Mouse (Mus musculus): ENCODE data around the gene Dmrtc1c1.
"Not testable (repeated sequence)": the region's sequence is repeated elsewhere in the genome, so short reads cannot be mapped to it uniquely, and the experiment has no call there.

Dmrtc1c1 gene

GRCm38 (mm10) chrX:102802663-102803062 lies at the start of gene Dmrtc1c1:
Gene Dmrtc1c1, plus strand, starts transcription at chrX:102802963.
- not testable (repeated sequence) for DNase-seq (ENCODE audit: low read depth)

DNA sequence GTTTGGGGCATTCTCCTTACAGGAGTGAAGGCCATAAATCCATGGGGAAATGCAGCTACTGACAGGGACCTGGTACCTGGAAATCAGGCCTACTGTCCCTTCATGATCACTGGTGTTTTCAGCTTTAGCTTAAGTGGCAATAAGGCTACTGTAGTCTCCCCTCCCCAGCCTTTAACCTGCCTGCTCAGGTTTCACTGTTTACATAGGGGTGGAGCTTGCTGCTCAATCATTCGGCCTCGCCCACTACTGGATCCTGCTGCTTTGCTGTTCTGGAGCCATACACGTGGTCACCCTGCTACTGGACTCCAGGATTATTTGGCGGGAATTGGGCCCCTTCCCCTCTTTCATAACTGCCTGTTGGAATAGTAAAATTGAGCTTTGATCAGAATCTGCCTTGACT lies 36.9 kb upstream of the Dmrtc1c1 start:
- DNase-seq (ENCODE audit: low read depth), result no peak

GRCm38 (mm10) chrX:102812311-102812710 lies 9.5 kb downstream of the Dmrtc1c1 start:
- no peak for DNase-seq (ENCODE audit: low read depth)

DNA sequence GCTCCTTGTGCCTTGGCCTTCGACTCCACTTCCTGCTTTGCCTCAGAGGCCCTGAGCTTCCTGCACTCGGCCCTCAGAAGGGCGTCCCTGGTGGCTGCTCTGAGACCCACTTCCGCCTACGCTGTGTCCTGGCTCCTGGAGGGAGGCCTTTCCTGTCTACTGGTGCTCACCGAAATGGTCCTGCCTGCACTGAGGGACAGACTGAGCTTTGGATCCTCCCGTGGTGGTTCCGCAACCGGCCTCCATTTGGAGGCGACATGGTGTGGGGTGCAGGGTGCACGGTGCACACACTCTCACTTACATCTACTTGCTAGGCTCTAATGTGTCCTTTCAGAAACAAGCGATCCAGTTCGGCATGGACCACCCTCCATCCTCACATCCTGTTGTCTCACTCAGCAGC lies 51.8 kb downstream of the Dmrtc1c1 start, which contains the start of gene Dmrtc1c2:
TSS of gene Dmrtc1c2 (minus strand) at position 101 of the 400 bp plus-strand sequence.
- not testable (repeated sequence) for DNase-seq (ENCODE audit: low read depth)

Data from c-Kit-positive CD71-positive TER-119-negative erythroid progenitor cells, embryonic 14.5 days (primary cell).